Mouse (Mus musculus) liver, adult 2 months (tissue): ENCODE data around the gene Hgd. TPM values are rescaled to one million over a fixed set of nuclear protein-coding genes. Genes with fewer than 3 reads are reported as not detected.

ENCODE experiments used
- DNase-seq: peaks from one replicate; pipeline ENCODE4 v3.0.0-alpha.2; 2011; ENCODE audit warnings: low read depth, low spot score; ENCODE audit errors: extremely low read depth
- H3K27ac ChIP-seq: fragments of 200-500 bp; replicated peaks from 2 replicates; pipeline ENCODE4 v1.5.1; 2012; ENCODE audit warnings: low read depth, mild to moderate bottlenecking, control low read depth, inconsistent platforms, low read length; ENCODE audit not compliant: insufficient read depth
- H3K27me3 ChIP-seq: fragments of 200-500 bp; 2 replicates; pipeline ENCODE4 v1.6.1; 2012; ENCODE audit warnings: mild to moderate bottlenecking, moderate library complexity, low read length, inconsistent platforms; ENCODE audit not compliant: control insufficient read depth, insufficient read depth
- H3K36me3 ChIP-seq: fragments of 200-500 bp; 2 replicates; pipeline ENCODE4 v1.6.1; 2012; ENCODE audit warnings: low read length, inconsistent platforms; ENCODE audit not compliant: control insufficient read depth, insufficient read depth
- H3K4me1 ChIP-seq: fragments of 200-500 bp; 2 replicates; pipeline ENCODE4 v1.6.1; 2011; ENCODE audit warnings: low read length; ENCODE audit not compliant: control insufficient read depth, insufficient read depth
- H3K4me3 ChIP-seq: fragments of 200-500 bp; 2 replicates; pipeline ENCODE4 v1.5.1; 2011; ENCODE audit warnings: low read depth, mild to moderate bottlenecking, control low read depth, low read length, moderate library complexity; ENCODE audit not compliant: insufficient read depth
- H3K79me2 ChIP-seq: fragments of 200-500 bp; 2 replicates; pipeline ENCODE4 v1.6.1; 2012; ENCODE audit warnings: inconsistent platforms, mild to moderate bottlenecking, low read length, moderate library complexity; ENCODE audit not compliant: control insufficient read depth, insufficient read depth
- H3K9ac ChIP-seq: fragments of 200-500 bp; 2 replicates; pipeline ENCODE4 v1.6.1; 2012; ENCODE audit warnings: low read depth, mild to moderate bottlenecking, control low read depth, inconsistent platforms, low read length
- CTCF ChIP-seq: fragments of 200-500 bp; IDR thresholded peaks from 2 replicates; pipeline ENCODE4 v1.5.1; 2011; ENCODE audit warnings: low read depth, low read length, control low read depth
- POLR2A ChIP-seq: fragments of 200-500 bp; IDR thresholded peaks from 2 replicates; pipeline ENCODE4 v1.6.1; 2011; ENCODE audit warnings: low read length, control low read depth; ENCODE audit not compliant: insufficient read depth; ENCODE audit errors: extremely low read depth
- WGBS: fragments of 180-500 bp; shearing (Covaris S2); methylation state at CpG from one replicate; pipeline ENCODE4 v1.1.7; 2018; 5-methylcytosine and 5-hydroxymethylcytosine counted together
- polyA plus RNA-seq: library from polyadenylated mRNA; depleted of rRNA; stranded (reverse); fragments of >200 nt; gene quantifications from 2 replicates; pipeline ENCODE4 v1.2.3, GENCODE M21; 2012
- total RNA-seq: library from RNA; depleted of rRNA; stranded (reverse); fragments of >200 nt; gene quantifications from 2 replicates; pipeline ENCODE4 v1.2.3, GENCODE M21; 2014

Hgd gene
- total and polyA plus RNA-seq, 2 experiments = 457 to 871 TPM

GRCm38 (mm10) chr16:37539611-37540580, 40.1 kb upstream of the Hgd start, which contains the start of the genes Gtf2e1 and Rabl3:
Gene Gtf2e1, minus strand, starts transcription at chr16:37539789.
Gene Rabl3, plus strand, starts transcription at chr16:37539885.
- no peak for TF ChIP-seq CTCF
- peak; percentile 57; the same call in 1 of the 2 replicates for TF ChIP-seq POLR2A
- no peaks in the 10 kb centered on the region for H3K27me3 ChIP-seq
- under 1% methylated on average over 41 of the region's 41 CpGs for WGBS

GRCm38 (mm10) chr16:37540776-37541175, 39.2 kb upstream of the Hgd start:
- H3K4me3 ChIP-seq = no peak overlapping the region
- H3K9ac ChIP-seq = no peak overlapping the region
- peaks cover 17% of the 10 kb centered on the region; the same call in 1 of the 2 replicates for H3K4me1 ChIP-seq
- H3K36me3 ChIP-seq = peaks cover 8% of the 10 kb centered on the region
- peak overlapping the region; percentile 95 for H3K27ac ChIP-seq
- TF ChIP-seq POLR2A (no peak), CTCF (no peak)
- no peaks in the 10 kb centered on the region for H3K27me3 ChIP-seq
- H3K79me2 ChIP-seq = no peaks in the 10 kb centered on the region; the same call in 1 of the 2 replicates
- WGBS = 77% methylated on average over 6 of the region's 6 CpGs
- DNase-seq = no peak

More at GRCm38 (mm10) chr16:37539611-37540580, 40.1 kb upstream of the Hgd start, which contains the start of the genes Gtf2e1 and Rabl3:
- peak; percentile 98 for DNase-seq
- H3K36me3 ChIP-seq = peaks cover 7% of the 10 kb centered on the region
- peak within 1 kb of the TSS; percentile 95 for H3K27ac ChIP-seq
- H3K4me3 ChIP-seq = peak within 1 kb of the TSS; percentile 85
- peaks cover 20% of the 10 kb centered on the region; the same call in 1 of the 2 replicates for H3K4me1 ChIP-seq
- peak within 1 kb of the TSS; percentile 88 for H3K9ac ChIP-seq
- H3K79me2 ChIP-seq = no peaks in the 10 kb centered on the region; the same call in 1 of the 2 replicates

- Histone ChIP-seq H3K27me3 (no peaks in the 10 kb centered on the region), H3K4me1 (peaks cover 8% of the 10 kb centered on the region; the same call in 1 of the 2 replicates), H3K79me2 (peaks cover 8% of the 10 kb centered on the region; the same call in 1 of the 2 replicates), H3K4me3 (no peak overlapping the region), H3K27ac (no peak overlapping the region), H3K36me3 (peaks cover 8% of the 10 kb centered on the region), H3K9ac (no peak overlapping the region)
- DNase-seq = no peak
- 84% methylated on average over 5 of the region's 5 CpGs for WGBS
- TF ChIP-seq CTCF = no peak
- TF ChIP-seq POLR2A = no peak
Measured at GRCm38 (mm10) chr16:37546312-37546711, 33.6 kb upstream of the Hgd start.

- no peak overlapping the region for H3K27ac ChIP-seq
- H3K4me3 ChIP-seq = no peak overlapping the region
- H3K9ac ChIP-seq = no peak overlapping the region
- no peaks in the 10 kb centered on the region for H3K36me3 ChIP-seq
- WGBS = 91% methylated on average over 3 of the region's 3 CpGs
- TF ChIP-seq POLR2A (no peak), CTCF (no peak)
- DNase-seq = no peak
- H3K27me3 ChIP-seq = no peaks in the 10 kb centered on the region
- H3K4me1 ChIP-seq = no peaks in the 10 kb centered on the region
- H3K79me2 ChIP-seq = peaks cover 9% of the 10 kb centered on the region; the same call in 1 of the 2 replicates
Measured at GRCm38 (mm10) chr16:37550266-37550665, 29.7 kb upstream of the Hgd start.

GRCm38 (mm10) chr16:37550981-37551380, 29.0 kb upstream of the Hgd start:
- Histone ChIP-seq H3K36me3 (no peaks in the 10 kb centered on the region), H3K27ac (no peak overlapping the region), H3K4me1 (no peaks in the 10 kb centered on the region), H3K9ac (no peak overlapping the region), H3K79me2 (peaks cover 7% of the 10 kb centered on the region; the same call in 1 of the 2 replicates), H3K4me3 (no peak overlapping the region), H3K27me3 (no peaks in the 10 kb centered on the region)
- TF ChIP-seq POLR2A = no peak
- TF ChIP-seq CTCF = no peak
- 84% methylated on average over 2 of the region's 2 CpGs for WGBS
- DNase-seq = no peak
